Mouse (Mus musculus): Measurements from ENCODE around the gene Arhgap31. TPM values are rescaled to one million over a fixed set of nuclear protein-coding genes. Genes with fewer than 3 reads are reported as not detected.

Arhgap31 gene
- polyA plus RNA-seq, 1 experiment from 2014 or later = 3.5 TPM

DNA sequence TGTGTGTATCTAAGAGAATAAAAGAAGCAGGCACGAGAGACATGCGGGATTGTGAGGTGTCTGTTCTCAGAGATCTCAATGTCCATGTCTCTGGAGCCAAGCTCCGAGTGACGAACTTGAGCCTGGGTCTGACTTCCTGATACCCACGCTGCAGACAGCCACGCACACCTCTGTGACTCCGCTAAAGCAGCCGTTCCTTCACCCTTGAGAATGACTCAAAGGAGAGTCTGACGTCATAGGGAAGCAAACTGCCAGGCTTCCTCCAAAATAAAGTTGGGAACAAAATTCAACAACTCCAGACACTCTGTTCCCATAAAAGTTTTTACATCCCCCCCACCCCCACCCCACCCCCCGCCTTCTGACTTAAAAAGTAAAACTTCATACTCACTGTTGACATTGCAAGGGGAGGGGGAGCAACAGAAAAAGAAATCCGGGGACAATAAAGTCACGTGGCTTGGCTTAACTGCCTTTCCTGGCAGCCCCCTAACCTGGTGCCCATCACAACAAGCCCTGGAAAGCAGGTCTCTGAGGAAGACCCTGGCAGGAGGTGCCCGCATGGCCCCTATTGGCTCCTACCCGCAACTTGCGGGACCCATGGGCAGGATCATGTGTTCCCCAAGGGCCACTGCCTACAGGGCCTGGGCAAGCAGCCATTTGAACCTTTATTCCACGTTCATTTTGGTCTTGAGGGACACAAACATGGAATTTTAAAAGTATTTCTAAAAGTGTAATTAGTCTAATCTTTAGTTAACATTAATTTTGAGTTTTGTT lies 12.5 kb downstream of the Arhgap31 start:
- Histone ChIP-seq H3K4me2 (no peak overlapping the region), H3K4me1 (no peaks in the 10 kb centered on the region), H3K27ac (no peak overlapping the region), H3K4me3 (no peak overlapping the region), H3K9me3 (replicated peaks) (no peaks in the 10 kb centered on the region), H3K9ac (no peak overlapping the region), H3K27me3 (replicated peaks) (peaks cover 22% of the 10 kb centered on the region), H3K36me3 (no peaks in the 10 kb centered on the region)
- no peak for ATAC-seq
- 53% methylated on average over 16 of the region's 16 CpGs for WGBS (ENCODE audit: insufficient replicate concordance)

DNA sequence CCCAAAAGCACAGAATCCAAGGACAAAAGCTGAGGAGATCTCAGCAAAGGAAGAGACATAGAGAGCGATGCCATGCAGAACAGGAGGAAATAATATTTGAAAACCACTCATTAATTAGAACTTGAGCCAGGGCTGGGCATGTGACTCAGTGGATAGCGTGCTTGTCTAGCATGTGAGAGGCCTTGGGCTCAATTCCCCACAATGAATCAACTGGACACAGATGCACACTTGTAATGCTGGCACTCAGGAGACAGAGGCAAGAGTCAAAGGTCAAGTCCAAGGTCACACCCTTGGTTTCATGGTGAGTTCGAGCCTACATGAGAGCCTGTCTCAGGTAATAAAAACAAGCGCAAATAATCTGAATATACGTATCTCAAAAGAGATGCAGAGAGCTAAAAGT lies 15.5 kb downstream of the Arhgap31 start:
- no peak overlapping the region for H3K4me3 ChIP-seq
- H3K36me3 ChIP-seq = no peaks in the 10 kb centered on the region
- H3K4me1 ChIP-seq = no peaks in the 10 kb centered on the region
- WGBS (ENCODE audit: insufficient replicate concordance) = 69% methylated on average over 5 of the region's 5 CpGs
- no peaks in the 10 kb centered on the region for H3K9me3 ChIP-seq (replicated peaks)
- H3K4me2 ChIP-seq = no peak overlapping the region
- H3K27me3 ChIP-seq (replicated peaks) = no peaks in the 10 kb centered on the region; the same call in 1 of the 2 replicates
- no peak for ATAC-seq
- no peak overlapping the region for H3K27ac ChIP-seq
- H3K9ac ChIP-seq = no peak overlapping the region

DNA sequence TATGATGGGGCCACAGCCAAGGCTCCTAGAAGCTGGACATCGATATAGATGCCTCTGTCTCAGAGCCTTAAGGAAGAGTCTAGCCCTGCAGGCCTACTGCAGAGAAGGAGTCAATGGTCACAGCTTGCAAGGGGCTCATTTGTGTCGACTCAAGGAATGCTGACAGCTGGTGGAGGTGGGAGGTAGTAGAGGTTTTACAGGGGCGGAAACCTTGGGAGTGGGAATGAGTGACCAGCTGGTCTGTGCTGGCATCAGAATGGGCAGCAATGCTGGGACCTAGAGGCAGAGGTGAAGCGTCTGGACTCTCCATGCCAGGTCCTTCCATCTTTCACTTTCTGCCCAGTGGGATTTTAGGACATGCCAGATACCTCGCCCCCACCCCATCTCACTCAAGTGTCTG lies 17.5 kb downstream of the Arhgap31 start:
- Histone ChIP-seq H3K4me3 (no peak overlapping the region), H3K4me2 (no peak overlapping the region), H3K27me3 (replicated peaks) (no peaks in the 10 kb centered on the region; the same call in 1 of the 2 replicates), H3K36me3 (no peaks in the 10 kb centered on the region), H3K27ac (no peak overlapping the region), H3K9ac (no peak overlapping the region), H3K9me3 (replicated peaks) (no peaks in the 10 kb centered on the region), H3K4me1 (no peaks in the 10 kb centered on the region)
- WGBS (ENCODE audit: insufficient replicate concordance) = 66% methylated on average over 5 of the region's 5 CpGs
- ATAC-seq = no peak

DNA sequence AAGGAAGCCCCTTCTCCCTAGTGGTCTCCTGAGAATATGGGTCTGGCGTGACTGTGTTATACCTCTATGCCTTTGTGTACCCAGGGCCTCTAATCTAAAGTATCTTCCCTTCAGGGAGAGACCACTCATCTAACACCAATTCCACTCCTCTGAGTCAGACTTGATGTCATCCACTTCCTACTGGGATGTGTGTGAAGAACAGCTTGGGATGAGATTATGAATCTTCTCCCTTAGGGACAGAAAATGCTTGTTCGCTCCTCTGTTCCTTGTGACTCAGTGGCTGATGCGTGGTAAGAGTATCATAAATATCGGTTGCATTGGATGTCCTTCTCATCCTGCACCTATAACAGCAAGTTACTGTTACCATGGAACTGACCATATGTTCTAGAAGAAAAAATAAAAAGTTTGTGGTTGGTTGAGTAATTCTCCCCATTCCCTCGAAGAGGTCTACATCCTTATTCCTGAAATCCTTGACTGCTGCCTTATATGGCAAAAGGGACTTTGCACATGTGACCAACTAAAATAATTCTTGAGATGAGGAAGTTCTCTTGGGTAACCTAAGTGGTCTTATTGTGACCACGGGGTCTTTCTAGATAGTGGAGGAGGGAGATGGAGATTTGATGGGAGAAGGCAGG lies 18.1 kb downstream of the Arhgap31 start:
- Histone ChIP-seq H3K36me3 (no peaks in the 10 kb centered on the region), H3K27ac (no peak overlapping the region), H3K4me2 (no peak overlapping the region), H3K9ac (no peak overlapping the region), H3K4me3 (no peak overlapping the region), H3K9me3 (replicated peaks) (no peaks in the 10 kb centered on the region), H3K27me3 (replicated peaks) (no peaks in the 10 kb centered on the region), H3K4me1 (no peaks in the 10 kb centered on the region)
- no peak for ATAC-seq
- WGBS (ENCODE audit: insufficient replicate concordance) = 65% methylated on average over 6 of the region's 6 CpGs

DNA sequence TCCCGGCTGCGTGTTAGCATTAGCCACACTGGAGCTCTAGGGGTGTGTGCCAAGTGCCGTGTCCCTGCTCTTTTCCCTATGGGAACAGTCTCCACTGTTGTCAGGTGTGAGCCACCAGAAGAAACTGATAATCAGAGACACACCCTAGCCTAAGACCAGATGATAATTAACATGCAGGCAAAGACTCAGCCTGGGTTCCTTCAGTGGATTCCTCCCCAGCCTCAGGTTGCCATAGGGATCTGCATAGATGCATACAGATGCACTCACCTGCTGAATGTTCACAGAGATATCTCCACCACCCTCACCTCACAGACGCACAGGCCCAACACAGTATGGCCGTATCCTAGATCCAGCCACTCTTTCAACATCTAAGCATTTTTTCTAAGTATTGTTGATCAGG lies 22.6 kb downstream of the Arhgap31 start:
- no peak for ATAC-seq
- H3K27me3 ChIP-seq (replicated peaks) = no peaks in the 10 kb centered on the region
- no peaks in the 10 kb centered on the region for H3K36me3 ChIP-seq
- no peak overlapping the region for H3K4me3 ChIP-seq
- H3K4me1 ChIP-seq = no peaks in the 10 kb centered on the region
- WGBS (ENCODE audit: insufficient replicate concordance) = 83% methylated on average over 5 of the region's 5 CpGs
- no peak overlapping the region for H3K27ac ChIP-seq
- H3K4me2 ChIP-seq = no peak overlapping the region
- no peak overlapping the region for H3K9ac ChIP-seq
- H3K9me3 ChIP-seq (replicated peaks) = no peaks in the 10 kb centered on the region

DNA sequence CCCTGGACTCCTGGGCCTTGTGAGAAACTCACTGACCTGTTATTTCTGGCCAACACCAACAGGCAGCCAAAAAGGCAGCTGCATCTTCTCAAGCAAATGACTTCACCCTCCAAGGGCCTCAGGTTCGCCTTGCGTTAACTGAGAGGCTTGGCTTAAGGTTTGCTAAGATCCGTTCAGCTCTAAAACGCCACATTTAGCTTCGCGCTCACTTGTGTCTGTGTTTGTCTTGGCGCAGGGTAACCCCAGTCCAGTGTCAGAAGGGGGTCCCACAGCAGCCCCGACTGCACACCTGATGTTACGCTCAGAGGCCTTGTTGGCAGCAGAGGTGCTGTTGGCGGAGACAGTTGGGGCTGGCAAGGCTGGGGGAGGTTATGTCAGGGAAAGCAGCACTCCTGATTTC lies 23.3 kb downstream of the Arhgap31 start:
- Histone ChIP-seq H3K4me1 (no peaks in the 10 kb centered on the region), H3K4me3 (no peak overlapping the region), H3K36me3 (no peaks in the 10 kb centered on the region), H3K9ac (no peak overlapping the region), H3K9me3 (replicated peaks) (no peaks in the 10 kb centered on the region), H3K27ac (no peak overlapping the region), H3K27me3 (replicated peaks) (no peaks in the 10 kb centered on the region), H3K4me2 (no peak overlapping the region)
- no peak for ATAC-seq
- 77% methylated on average over 10 of the region's 10 CpGs for WGBS (ENCODE audit: insufficient replicate concordance)

DNA sequence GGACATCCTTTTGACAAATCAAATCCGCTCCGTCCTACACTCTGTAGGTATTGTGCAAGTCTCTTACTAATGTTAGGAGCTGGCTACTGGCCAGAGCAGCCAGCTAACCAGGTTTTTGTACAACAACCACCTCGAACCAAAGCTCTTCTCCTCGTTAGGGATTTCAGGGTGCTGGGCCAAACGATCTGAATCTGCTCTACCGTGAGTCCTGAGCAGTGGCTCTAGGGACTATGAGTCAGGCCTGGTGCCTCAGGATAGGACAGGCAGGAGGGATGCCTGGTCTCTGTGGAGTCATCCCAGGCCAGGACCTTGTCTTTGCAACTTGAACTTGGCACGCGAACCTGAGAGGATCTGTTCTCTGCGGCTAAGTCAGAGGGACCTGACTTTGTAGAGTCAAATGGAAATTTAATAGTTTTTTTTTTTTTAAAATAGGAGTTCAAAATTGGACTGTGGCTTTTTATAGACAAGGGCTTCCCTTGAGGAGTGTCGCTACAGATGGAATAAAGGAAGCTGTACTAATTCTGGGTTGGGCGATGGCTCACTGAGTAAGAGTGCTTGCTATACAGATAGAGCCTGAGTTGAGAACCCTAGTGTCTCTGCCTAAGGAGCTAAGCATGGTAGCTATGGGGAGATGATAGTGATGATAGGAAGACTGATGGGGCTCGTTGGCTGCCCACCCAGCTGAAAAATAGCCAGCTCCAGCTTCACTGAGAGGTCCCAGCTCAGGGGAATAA lies 24.4 kb downstream of the Arhgap31 start:
- Histone ChIP-seq H3K27ac (no peak overlapping the region), H3K36me3 (no peaks in the 10 kb centered on the region), H3K4me3 (no peak overlapping the region), H3K27me3 (replicated peaks) (no peaks in the 10 kb centered on the region), H3K9ac (no peak overlapping the region), H3K9me3 (replicated peaks) (no peaks in the 10 kb centered on the region), H3K4me1 (no peaks in the 10 kb centered on the region), H3K4me2 (no peak overlapping the region)
- no peak for ATAC-seq
- 78% methylated on average over 12 of the region's 12 CpGs for WGBS (ENCODE audit: insufficient replicate concordance)

DNA sequence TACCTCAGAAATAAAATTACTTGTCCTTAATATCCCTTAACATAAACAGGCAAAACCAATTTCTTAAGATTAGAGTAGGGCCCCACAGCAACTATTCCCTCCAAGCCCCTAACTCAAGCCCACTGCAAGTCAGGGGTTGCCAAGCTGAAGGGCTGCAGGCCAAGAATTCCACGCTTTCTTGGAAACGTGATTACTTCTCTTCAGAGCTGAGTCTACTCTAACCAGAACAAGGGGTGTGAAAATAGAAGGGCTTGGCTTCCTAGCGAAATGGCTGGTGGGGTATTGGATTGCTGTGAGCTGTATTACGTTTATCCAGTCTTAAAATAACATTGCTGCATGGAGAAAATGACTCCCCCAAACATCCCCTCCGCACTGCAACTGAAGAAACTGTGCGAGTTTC lies 25.4 kb downstream of the Arhgap31 start:
- H3K9ac ChIP-seq = no peak overlapping the region
- no peaks in the 10 kb centered on the region for H3K9me3 ChIP-seq (replicated peaks)
- no peak overlapping the region for H3K27ac ChIP-seq
- WGBS (ENCODE audit: insufficient replicate concordance) = 64% methylated on average over 6 of the region's 6 CpGs
- no peaks in the 10 kb centered on the region for H3K4me1 ChIP-seq
- H3K36me3 ChIP-seq = no peaks in the 10 kb centered on the region
- no peak overlapping the region for H3K4me2 ChIP-seq
- no peak for ATAC-seq
- no peaks in the 10 kb centered on the region for H3K27me3 ChIP-seq (replicated peaks)
- H3K4me3 ChIP-seq = no peak overlapping the region

DNA sequence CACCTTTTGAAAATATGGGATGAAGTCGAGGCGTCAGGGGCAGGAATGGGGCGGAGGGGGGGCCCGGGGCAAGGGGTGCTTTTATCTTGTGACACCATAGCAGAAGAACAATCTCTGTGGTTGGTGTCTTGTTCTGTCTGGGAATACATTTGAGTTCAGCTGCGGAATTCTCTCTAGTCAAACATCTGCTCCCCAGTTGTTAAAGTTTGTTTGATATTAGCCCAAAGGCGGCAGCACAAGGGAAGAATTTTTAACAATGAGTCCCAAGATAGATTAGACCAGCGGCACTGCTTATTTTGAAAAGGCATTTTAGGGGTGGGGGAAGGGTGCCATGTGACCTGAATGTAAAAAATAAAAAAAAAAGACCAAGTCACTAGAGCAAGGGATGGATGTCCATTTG lies 30.0 kb downstream of the Arhgap31 start:
- Histone ChIP-seq H3K4me1 (peaks cover 5% of the 10 kb centered on the region; the same call in 1 of the 2 replicates), H3K36me3 (no peaks in the 10 kb centered on the region), H3K27ac (no peak overlapping the region), H3K9ac (no peak overlapping the region), H3K27me3 (replicated peaks) (no peaks in the 10 kb centered on the region), H3K4me2 (no peak overlapping the region), H3K4me3 (no peak overlapping the region), H3K9me3 (replicated peaks) (no peaks in the 10 kb centered on the region)
- WGBS (ENCODE audit: insufficient replicate concordance) = 50% methylated on average over 7 of the region's 7 CpGs
- no peak for ATAC-seq

DNA sequence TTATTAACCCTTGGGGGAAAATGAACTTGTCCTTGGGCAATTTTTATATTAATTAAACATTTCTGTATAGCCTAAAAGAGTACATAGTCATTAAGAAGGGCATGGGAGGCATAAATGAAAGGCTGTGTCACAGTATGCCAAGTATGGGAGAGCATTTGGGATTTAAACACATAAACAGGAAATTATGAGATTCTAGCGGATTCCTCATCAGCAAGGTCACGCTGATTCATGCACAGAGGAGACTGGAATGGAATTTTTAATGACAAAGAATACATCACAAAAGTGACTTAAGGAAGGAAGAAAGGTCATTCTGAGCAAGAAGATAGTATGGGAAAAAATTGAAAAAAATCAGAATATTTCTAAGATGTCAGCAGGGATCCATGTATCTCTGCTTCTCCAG lies 31.8 kb downstream of the Arhgap31 start:
- Histone ChIP-seq H3K9ac (no peak overlapping the region), H3K4me2 (no peak overlapping the region), H3K4me3 (no peak overlapping the region), H3K4me1 (peaks cover 5% of the 10 kb centered on the region; the same call in 1 of the 2 replicates), H3K36me3 (no peaks in the 10 kb centered on the region), H3K27me3 (replicated peaks) (no peaks in the 10 kb centered on the region), H3K27ac (no peak overlapping the region), H3K9me3 (replicated peaks) (no peaks in the 10 kb centered on the region)
- no peak for ATAC-seq
- WGBS (ENCODE audit: insufficient replicate concordance) = 79% methylated on average over 2 of the region's 2 CpGs

DNA sequence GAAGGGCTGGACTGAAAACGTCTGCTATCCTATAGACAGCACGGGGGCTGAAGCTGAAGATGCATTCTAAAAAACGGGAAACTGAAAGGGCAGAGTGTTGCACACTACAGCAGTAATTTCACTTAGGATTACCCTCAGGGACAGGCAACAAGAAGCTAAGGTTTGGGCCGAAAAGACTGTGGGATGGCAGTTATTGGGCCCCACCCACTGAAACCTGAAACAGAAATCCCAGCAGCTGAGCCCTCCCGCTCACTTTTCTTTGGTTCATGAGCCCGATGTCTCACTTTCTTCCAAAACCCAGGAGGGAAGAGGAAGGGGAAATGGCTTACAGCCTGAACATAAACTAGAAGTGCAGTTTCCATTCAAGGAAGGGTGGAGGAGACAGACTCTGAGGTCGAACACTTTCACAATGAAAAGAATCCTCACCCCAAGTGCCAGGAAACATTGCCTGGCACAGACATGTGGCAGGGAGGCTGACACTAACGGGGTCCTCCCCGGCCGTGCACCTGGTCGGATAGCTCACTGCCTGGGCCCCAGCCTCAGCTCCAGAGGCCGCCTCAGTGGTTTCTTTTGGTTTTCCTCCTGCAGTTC lies 33.5 kb downstream of the Arhgap31 start:
- Histone ChIP-seq H3K9ac (no peak overlapping the region), H3K27ac (no peak overlapping the region), H3K9me3 (replicated peaks) (no peaks in the 10 kb centered on the region), H3K4me3 (no peak overlapping the region), H3K36me3 (no peaks in the 10 kb centered on the region), H3K4me1 (peaks cover 5% of the 10 kb centered on the region; the same call in 1 of the 2 replicates), H3K27me3 (replicated peaks) (no peaks in the 10 kb centered on the region), H3K4me2 (peak overlapping the region; percentile 13; the same call in 1 of the 2 replicates)
- ATAC-seq = no peak
- 25% methylated on average over 12 of the region's 12 CpGs for WGBS (ENCODE audit: insufficient replicate concordance)

DNA sequence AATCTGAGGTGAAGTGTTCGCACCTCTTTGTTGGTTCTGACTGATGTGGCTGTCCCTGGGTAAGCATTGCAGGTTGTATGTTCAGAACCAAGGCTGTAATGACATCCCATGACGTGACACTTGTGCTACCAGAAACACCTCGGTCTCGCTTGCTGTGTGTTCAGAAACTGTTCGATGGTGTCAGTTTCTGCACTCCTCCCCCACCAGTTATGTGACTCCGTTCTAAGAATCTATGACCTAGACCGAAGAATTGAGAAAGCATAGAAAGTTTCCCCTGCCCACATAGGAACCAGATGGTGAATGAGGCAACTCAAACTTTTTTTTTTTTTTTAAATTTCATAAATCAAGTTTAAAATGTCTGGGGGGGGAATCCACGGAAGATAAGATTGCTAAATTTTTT lies 34.2 kb downstream of the Arhgap31 start:
- H3K9me3 ChIP-seq (replicated peaks) = no peaks in the 10 kb centered on the region
- H3K4me3 ChIP-seq = no peak overlapping the region
- no peak overlapping the region for H3K9ac ChIP-seq
- no peak for ATAC-seq
- no peaks in the 10 kb centered on the region for H3K27me3 ChIP-seq (replicated peaks)
- WGBS (ENCODE audit: insufficient replicate concordance) = 70% methylated on average over 8 of the region's 8 CpGs
- H3K4me1 ChIP-seq = peaks cover 5% of the 10 kb centered on the region; the same call in 1 of the 2 replicates
- H3K4me2 ChIP-seq = no peak overlapping the region
- H3K36me3 ChIP-seq = no peaks in the 10 kb centered on the region
- H3K27ac ChIP-seq = no peak overlapping the region

All from liver, embryonic 12.5 days (tissue).